Mouse (Mus musculus) layer of hippocampus, adult 2 months (tissue): ENCODE data around the gene Clpp. TPM values are rescaled to one million over a fixed set of nuclear protein-coding genes. Genes with fewer than 3 reads are reported as not detected.

ENCODE experiments used
- DNase-seq, 2 experiments: peaks; one replicate each; pipeline ENCODE4 v3.0.0; 2022; ENCODE audit warnings: low spot score in 2 of 2
- H3K27ac ChIP-seq: fragments of 200-600 bp; 2 replicates; pipeline ENCODE4 v1.8.1; 2022
- H3K4me3 ChIP-seq: fragments of 200-600 bp; 2 replicates; pipeline ENCODE4 v1.8.1; 2022; ENCODE audit warnings: mild to moderate bottlenecking
- CTCF ChIP-seq: fragments of 200-600 bp; conservative IDR thresholded peaks from 2 replicates; pipeline ENCODE4 v1.8.1; 2022; ENCODE audit warnings: antibody characterized with exemption, mild to moderate bottlenecking, moderate library complexity
- long read RNA-seq, 2 experiments: library from polyadenylated mRNA; stranded (forward); transcript quantifications; one replicate each; pipeline ENCODE4 v2.0.0; 2021; ENCODE audit warnings: borderline mapping rate in 2 of 2
- total RNA-seq, 2 experiments: library from RNA; stranded (reverse); gene quantifications; 2 replicates each; pipeline ENCODE4 v1.2.3; 2021

The Clpp gene
- total RNA-seq = 10 to 100 TPM; 70.3 to 71.1 TPM
- long read RNA-seq, experiment 1, transcript Clpp-201 (6 exons, 983 nt) = major isoform, 38 of 46 reads
- long read RNA-seq, experiment 1, partial matches to known transcripts = 3 of 46 reads
- long read RNA-seq, experiment 1, other reads (novel, unspliced or antisense) = 4 of 46 reads
- long read RNA-seq, experiment 2, transcript Clpp-201 (6 exons, 983 nt) = major isoform, 46 of 66 reads
- long read RNA-seq, experiment 2, partial matches to known transcripts = 13 of 66 reads
- long read RNA-seq, experiment 2, other reads (novel, unspliced or antisense) = 4 of 66 reads

- Histone ChIP-seq H3K27ac (peak within 1 kb of the TSS; percentile 93), H3K4me3 (peak within 1 kb of the TSS; percentile 60)
- peak; percentile 95 to 97 for DNase-seq
- TF ChIP-seq CTCF = no peak
These were observed at the start of gene Clpp for GRCm38 (mm10) chr17:56990115-56990746. Gene Clpp, plus strand, starts transcription at chr17:56990305.

GRCm38 (mm10) chr17:56950915-56951314 is 39.2 kb upstream of the Clpp start:
- H3K27ac ChIP-seq = no peak overlapping the region
- peak in 1 of 2 experiments; percentile 49 for DNase-seq
- peak; percentile 90 for TF ChIP-seq CTCF
- H3K4me3 ChIP-seq = no peak overlapping the region

GRCm38 (mm10) chr17:56952639-56953038 is 37.5 kb upstream of the Clpp start:
- Histone ChIP-seq H3K4me3 (no peak overlapping the region), H3K27ac (no peak overlapping the region)

GRCm38 (mm10) chr17:56954871-56955270 is 35.2 kb upstream of the Clpp start:
- TF ChIP-seq CTCF = no peak

More at GRCm38 (mm10) chr17:56952639-56953038, 37.5 kb upstream of the Clpp start:
- DNase-seq = no peak
- TF ChIP-seq CTCF = no peak

GRCm38 (mm10) chr17:56957763-56958429 is 32.2 kb upstream of the Clpp start:
- no peak overlapping the region for H3K27ac ChIP-seq
- DNase-seq = no peak
- H3K4me3 ChIP-seq = no peak overlapping the region
- peak; percentile 35 for TF ChIP-seq CTCF

More at GRCm38 (mm10) chr17:56954871-56955270, 35.2 kb upstream of the Clpp start:
- Histone ChIP-seq H3K27ac (no peak overlapping the region), H3K4me3 (no peak overlapping the region)
- DNase-seq = no peak

- Histone ChIP-seq H3K4me3 (no peak overlapping the region), H3K27ac (no peak overlapping the region)
- no peak for TF ChIP-seq CTCF
- DNase-seq = no peak
These were observed 31.4 kb upstream of the Clpp start for GRCm38 (mm10) chr17:56958667-56959066.

GRCm38 (mm10) chr17:56961880-56962279 is 28.2 kb upstream of the Clpp start:
- Histone ChIP-seq H3K27ac (no peak overlapping the region), H3K4me3 (no peak overlapping the region)
- DNase-seq = no peak
- peak; percentile 44 for TF ChIP-seq CTCF

GRCm38 (mm10) chr17:56962642-56963405 is 27.3 kb upstream of the Clpp start:
- DNase-seq = no peak
- no peak overlapping the region for H3K27ac ChIP-seq
- no peak overlapping the region for H3K4me3 ChIP-seq
- TF ChIP-seq CTCF = no peak

- no peak for DNase-seq
- Histone ChIP-seq H3K4me3 (no peak overlapping the region), H3K27ac (no peak overlapping the region)
- no peak for TF ChIP-seq CTCF
These were observed 26.5 kb upstream of the Clpp start for GRCm38 (mm10) chr17:56963646-56964045.

- Histone ChIP-seq H3K4me3 (no peak overlapping the region), H3K27ac (no peak overlapping the region)
- DNase-seq = no peak
- TF ChIP-seq CTCF = no peak
These were observed 20.8 kb upstream of the Clpp start for GRCm38 (mm10) chr17:56969321-56969720.

- no peak for TF ChIP-seq CTCF
- no peak overlapping the region for H3K27ac ChIP-seq
- DNase-seq = no peak
- no peak overlapping the region for H3K4me3 ChIP-seq
These were observed 20.0 kb upstream of the Clpp start for GRCm38 (mm10) chr17:56970081-56970480.

- no peak overlapping the region for H3K4me3 ChIP-seq
- no peak overlapping the region for H3K27ac ChIP-seq
- no peak for TF ChIP-seq CTCF
- no peak for DNase-seq
These were observed 16.0 kb upstream of the Clpp start for GRCm38 (mm10) chr17:56973956-56974707.
